Mouse (Mus musculus): ENCODE results near the gene Cpn2. TPM values are rescaled to one million over a fixed set of nuclear protein-coding genes. Genes with fewer than 3 reads are reported as not detected.

The Cpn2 gene
- polyA plus RNA-seq, 2 experiments, result 2.8 to 4.8 TPM

DNA sequence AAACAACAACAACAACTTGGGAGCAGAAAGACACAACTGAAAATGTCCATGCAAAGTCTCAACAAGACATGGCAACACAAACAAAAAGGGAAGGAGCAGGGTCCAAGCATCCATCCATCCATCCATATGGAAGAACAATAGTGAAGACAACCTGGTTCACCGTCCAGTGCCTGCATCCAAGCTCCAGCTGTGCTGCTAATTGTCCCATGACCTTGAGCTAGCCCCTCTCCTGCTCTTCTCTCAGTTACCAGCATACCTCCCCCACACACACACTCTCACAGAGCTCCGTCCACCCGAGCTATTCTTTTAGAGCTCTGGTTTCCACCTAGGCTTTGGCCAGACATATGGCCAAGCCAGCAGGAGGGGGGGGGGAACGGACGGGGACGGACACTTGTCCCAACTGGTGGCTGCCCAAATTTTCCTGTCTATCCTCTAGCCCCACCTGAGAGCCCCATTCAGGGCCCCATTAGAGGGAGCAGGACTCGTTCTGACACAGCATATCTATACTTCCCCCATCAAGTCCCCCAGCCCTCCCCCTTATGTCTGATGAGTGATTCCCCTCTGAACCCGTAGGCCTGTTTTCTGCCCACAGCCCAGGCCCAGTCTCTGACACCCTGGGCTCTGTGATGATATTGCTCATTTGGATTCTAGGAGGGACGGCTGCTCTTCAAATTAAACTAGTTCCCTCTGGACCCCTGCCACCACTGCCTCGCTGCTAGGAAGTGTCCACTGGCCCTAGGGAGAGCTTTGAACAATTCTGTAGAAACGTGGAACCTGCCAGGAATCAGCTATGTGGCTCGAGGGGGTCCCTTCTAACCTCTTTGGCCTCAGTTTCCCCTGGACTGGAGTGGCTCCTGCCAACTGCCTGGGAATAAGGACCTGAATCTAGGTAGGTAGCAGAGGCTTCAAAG is 32.4 kb downstream of the Cpn2 start:
- Histone ChIP-seq H3K36me3 (replicated peaks; ENCODE audit: control insufficient read depth, insufficient read depth, low read depth) (no peaks in the 10 kb centered on the region), H3K27me3 (ENCODE audit: control insufficient read depth, insufficient read depth, low read length) (peaks cover 3% of the 10 kb centered on the region), H3K27ac (no peak overlapping the region), H3K9me3 (ENCODE audit: control insufficient read depth, low read length) (no peaks in the 10 kb centered on the region), H3K9ac (replicated peaks) (no peak overlapping the region), H3K4me1 (replicated peaks; ENCODE audit: control insufficient read depth in 2 of 2, insufficient read depth in 2 of 2, low read length in 1 of 2) (peaks cover 0 to 1% of the 10 kb centered on the region in 2 experiments; a peak in 1 of 4 replicates), H3K4me2 (ENCODE audit: low read depth) (no peak overlapping the region), H3K4me3 (ENCODE audit: insufficient read depth in 1 of 2, low read depth in 2 of 2, low read length in 2 of 2) (no peak overlapping the region)
- DNase-seq (ENCODE audit: low read depth in 3 of 3, low spot score in 3 of 3) (no peak), ATAC-seq (ENCODE audit: insufficient read depth) (no peak)
- TF ChIP-seq CTCF (IDR thresholded peaks at IDR 0.05; ENCODE audit: low read depth) (no peak), EP300 (IDR thresholded peaks at IDR 0.05; ENCODE audit: low read depth) (no peak)
- 39% methylated on average over 12 of the region's 12 CpGs for WGBS (ENCODE audit: insufficient replicate concordance)

GRCm38 (mm10) chr16:30234077-30234476 is 33.2 kb downstream of the Cpn2 start:
- Histone ChIP-seq H3K4me3 (ENCODE audit: insufficient read depth in 1 of 2, low read depth in 2 of 2, low read length in 2 of 2) (no peak overlapping the region), H3K36me3 (replicated peaks; ENCODE audit: control insufficient read depth, insufficient read depth, low read depth) (no peaks in the 10 kb centered on the region), H3K4me1 (replicated peaks; ENCODE audit: control insufficient read depth in 2 of 2, insufficient read depth in 2 of 2, low read length in 1 of 2) (no peaks in the 10 kb centered on the region; a peak in 1 of 4 replicates), H3K4me2 (ENCODE audit: low read depth) (no peak overlapping the region), H3K27ac (no peak overlapping the region), H3K27me3 (ENCODE audit: control insufficient read depth, insufficient read depth, low read length) (peaks cover 3% of the 10 kb centered on the region), H3K9me3 (ENCODE audit: control insufficient read depth, low read length) (no peaks in the 10 kb centered on the region), H3K9ac (replicated peaks) (no peak overlapping the region)
- TF ChIP-seq EP300 (IDR thresholded peaks at IDR 0.05; ENCODE audit: low read depth), result no peak
- TF ChIP-seq CTCF (IDR thresholded peaks at IDR 0.05; ENCODE audit: low read depth), result no peak
- 14% methylated on average over 8 of the region's 8 CpGs for WGBS (ENCODE audit: insufficient replicate concordance)
- ATAC-seq (ENCODE audit: insufficient read depth) (no peak), DNase-seq (ENCODE audit: low read depth in 3 of 3, low spot score in 3 of 3) (no peak)

- H3K4me2 ChIP-seq (ENCODE audit: low read depth), result no peak overlapping the region
- TF ChIP-seq EP300 (IDR thresholded peaks at IDR 0.05; ENCODE audit: low read depth) (no peak), CTCF (IDR thresholded peaks at IDR 0.05; ENCODE audit: low read depth) (no peak)
- no peak overlapping the region for H3K27ac ChIP-seq
- H3K4me3 ChIP-seq (ENCODE audit: insufficient read depth in 1 of 2, low read depth in 2 of 2, low read length in 2 of 2), result no peak overlapping the region
- WGBS (ENCODE audit: insufficient replicate concordance), result 45% methylated on average over 13 of the region's 13 CpGs
- H3K36me3 ChIP-seq (replicated peaks; ENCODE audit: control insufficient read depth, insufficient read depth, low read depth), result no peaks in the 10 kb centered on the region
- H3K9ac ChIP-seq (replicated peaks), result no peak overlapping the region
- DNase-seq (ENCODE audit: low read depth in 3 of 3, low spot score in 3 of 3), result no peak
- no peak for ATAC-seq (ENCODE audit: insufficient read depth)
- H3K27me3 ChIP-seq (ENCODE audit: control insufficient read depth, insufficient read depth, low read length), result peaks cover 3% of the 10 kb centered on the region
- peaks cover 0 to 5% of the 10 kb centered on the region in 2 experiments; a peak in 1 of 4 replicates for H3K4me1 ChIP-seq (replicated peaks; ENCODE audit: control insufficient read depth in 2 of 2, insufficient read depth in 2 of 2, low read length in 1 of 2)
- H3K9me3 ChIP-seq (ENCODE audit: control insufficient read depth, low read length), result no peaks in the 10 kb centered on the region
Measured at GRCm38 (mm10) chr16:30231882-30232604, 35.3 kb downstream of the Cpn2 start.

- Histone ChIP-seq H3K27ac (no peak overlapping the region), H3K4me3 (ENCODE audit: insufficient read depth in 1 of 2, low read depth in 2 of 2, low read length in 2 of 2) (no peak overlapping the region), H3K36me3 (replicated peaks; ENCODE audit: control insufficient read depth, insufficient read depth, low read depth) (no peaks in the 10 kb centered on the region), H3K27me3 (ENCODE audit: control insufficient read depth, insufficient read depth, low read length) (no peaks in the 10 kb centered on the region), H3K4me2 (ENCODE audit: low read depth) (no peak overlapping the region), H3K9ac (replicated peaks) (no peak overlapping the region), H3K9me3 (ENCODE audit: control insufficient read depth, low read length) (no peaks in the 10 kb centered on the region), H3K4me1 (replicated peaks; ENCODE audit: control insufficient read depth in 2 of 2, insufficient read depth in 2 of 2, low read length in 1 of 2) (peaks cover 0 to 5% of the 10 kb centered on the region in 2 experiments; a peak in 1 of 4 replicates)
- ATAC-seq (ENCODE audit: insufficient read depth) (no peak), DNase-seq (ENCODE audit: low read depth in 3 of 3, low spot score in 3 of 3) (no peak)
- TF ChIP-seq CTCF (IDR thresholded peaks at IDR 0.05; ENCODE audit: low read depth) (no peak), EP300 (IDR thresholded peaks at IDR 0.05; ENCODE audit: low read depth) (no peak)
- 5% methylated on average over 7 of the region's 7 CpGs for WGBS (ENCODE audit: insufficient replicate concordance)
Measured at GRCm38 (mm10) chr16:30227352-30227751, 39.9 kb downstream of the Cpn2 start.

Measured in liver, embryonic 14.5 days (tissue).